ENCODE assay signal across 7 mouse cellular contexts in the genomic region with DNA sequence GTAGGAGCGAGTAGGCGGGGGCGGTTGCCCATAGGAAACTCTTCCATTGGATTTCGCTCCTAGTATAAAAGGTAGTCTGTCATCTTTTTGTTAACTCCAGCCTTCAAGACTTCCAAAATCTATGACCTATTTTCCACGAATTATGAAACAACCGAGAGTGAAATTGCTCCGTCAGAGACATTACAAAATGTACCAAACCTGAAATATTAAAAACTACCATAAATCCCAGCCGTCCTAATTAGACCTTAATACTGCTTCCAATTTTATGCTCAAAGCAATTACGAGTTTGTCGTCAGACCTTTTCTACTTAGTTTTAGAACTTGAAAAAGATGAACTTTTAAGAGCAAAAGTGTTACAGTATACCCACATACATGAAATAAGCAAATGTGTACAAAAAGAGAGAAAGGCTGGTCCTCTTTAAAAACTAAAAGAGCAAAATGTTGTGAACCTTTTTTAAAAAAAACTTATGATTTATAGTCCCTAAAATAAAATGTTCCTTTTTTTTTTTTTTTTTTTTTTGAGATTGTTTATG. TPM values are rescaled to one million over a fixed set of nuclear protein-coding genes. Genes with fewer than 3 reads are reported as not detected.
DNase-seq lines count a peak whose midpoint lies in the region; ATAC-seq and TF ChIP-seq lines count a peak whose summit lies in the region.

No protein-coding gene starts in this region.

- no peak for ATAC-seq in megakaryocyte, adult 5-6 weeks (ENCODE audit: poor library complexity, severe bottlenecking)
- ATAC-seq in liver, embryonic 12.5 days = no peak
- ATAC-seq in stomach, postnatal 0 days (ENCODE audit: low FRiP score, low TSS enrichment) = no peak

- H3K4me1 ChIP-seq in megakaryocyte, embryonic 14.5 days = peaks cover 28% of the 10 kb centered on the region
- H3K4me1 ChIP-seq in liver, embryonic 12.5 days = peaks cover 25% of the 10 kb centered on the region
- no peaks in the 10 kb centered on the region for H3K4me1 ChIP-seq in stomach, postnatal 0 days (replicated peaks; ENCODE audit: control insufficient read depth, insufficient read depth)

- peaks cover 32% of the 10 kb centered on the region for H3K36me3 ChIP-seq in megakaryocyte, embryonic 14.5 days (replicated peaks; ENCODE audit: low read length)
- H3K36me3 ChIP-seq in liver, embryonic 12.5 days = peaks cover 16% of the 10 kb centered on the region
- peaks cover 6% of the 10 kb centered on the region for H3K36me3 ChIP-seq in stomach, postnatal 0 days (ENCODE audit: control insufficient read depth, insufficient read depth, low read length)

- no peak overlapping the region for H3K27ac ChIP-seq in liver, embryonic 12.5 days
- H3K27ac ChIP-seq in stomach, postnatal 0 days (replicated peaks) = no peak overlapping the region

- peak overlapping the region; percentile 100 for H3K4me3 ChIP-seq in megakaryocyte, embryonic 14.5 days (replicated peaks)
- H3K4me3 ChIP-seq in liver, embryonic 12.5 days = peak overlapping the region; percentile 93
- H3K4me3 ChIP-seq in stomach, postnatal 0 days (ENCODE audit: low read depth, low read length) = peak overlapping the region; percentile 93

- DNase-seq in forelimb bud, embryonic 11.5 days (ENCODE audit: low read depth, low spot score) = peak; percentile 96
- DNase-seq in stomach, postnatal 0 days (ENCODE audit: low spot score) = no peak
- DNase-seq in layer of hippocampus, adult 9-10 months (ENCODE audit: low spot score) = no peak
- DNase-seq in gastrocnemius, postnatal 14 days = no peak

- peak overlapping the region; percentile 89 for H3K4me2 ChIP-seq in liver, embryonic 12.5 days
- H3K4me2 ChIP-seq in stomach, postnatal 0 days (replicated peaks; ENCODE audit: low read depth) = peak overlapping the region; percentile 88

- H3K9ac ChIP-seq in liver, embryonic 12.5 days = no peak overlapping the region
- no peak overlapping the region for H3K9ac ChIP-seq in stomach, postnatal 0 days (ENCODE audit: low read length)

- WGBS in liver, embryonic 12.5 days (ENCODE audit: insufficient replicate concordance) = 6% methylated on average over 10 of the region's 10 CpGs
- 7% methylated on average over 10 of the region's 10 CpGs for WGBS in stomach, postnatal 0 days

- no peak for TF ChIP-seq EP300 in stomach, postnatal 0 days (optimal IDR thresholded peaks at IDR 0.05)

- H3K27me3 ChIP-seq in megakaryocyte, embryonic 14.5 days (replicated peaks) = no peaks in the 10 kb centered on the region
- H3K27me3 ChIP-seq in liver, embryonic 12.5 days (replicated peaks) = no peaks in the 10 kb centered on the region
- H3K27me3 ChIP-seq in stomach, postnatal 0 days (ENCODE audit: control insufficient read depth, insufficient read depth, low read length) = no peaks in the 10 kb centered on the region

- no peak for TF ChIP-seq CTCF in stomach, postnatal 0 days (IDR thresholded peaks at IDR 0.05; ENCODE audit: low read depth)

- intact Hi-C loops in gastrocnemius, postnatal 14 days (cut with DNase I; ENCODE audit: low total_unique reads) = no loop called here

- H3K9me3 ChIP-seq in megakaryocyte, embryonic 14.5 days = no peaks in the 10 kb centered on the region
- H3K9me3 ChIP-seq in liver, embryonic 12.5 days (replicated peaks) = no peaks in the 10 kb centered on the region
- no peaks in the 10 kb centered on the region for H3K9me3 ChIP-seq in stomach, postnatal 0 days (ENCODE audit: control insufficient read depth, low read length)

RNA-seq across cellular contexts. Expression of a gene that starts 0.5 kb away (rescaled TPM):
- 4.7 and 7.1 TPM in 2 replicates for polyA plus RNA-seq in megakaryocyte, embryonic 14.5 days (2012; ENCODE audit: insufficient read depth, low replicate concordance)
- 11.3 and 12.6 TPM in 2 replicates for total RNA-seq in megakaryocyte, adult 5-6 weeks (2015)
- total RNA-seq in megakaryocyte, adult 5-6 weeks (2017) = 12.4 and 14.8 TPM in 2 replicates
- 10.2 and 11.1 TPM in 2 replicates for polyA plus RNA-seq in liver, embryonic 12.5 days (2016; fragmentation: Nextera tagmentation; extraction: Ambion mirVana)
- polyA plus RNA-seq in stomach, postnatal 0 days (2015; fragmentation: Nextera tagmentation; extraction: Ambion mirVana) = 11.7 and 12.7 TPM in 2 replicates
- 10 to 100 TPM in 1 of 2 experiments, 1 to 10 TPM in 1; 8.9 to 12.1 TPM for total RNA-seq in gastrocnemius, postnatal 14 days (2021)

RNA-seq across cellular contexts. Expression of a gene that starts 42.4 kb away (rescaled TPM):
- polyA plus RNA-seq in megakaryocyte, embryonic 14.5 days (2012; ENCODE audit: insufficient read depth, low replicate concordance) = 6.4 and 8.2 TPM in 2 replicates
- 64.5 and 70.6 TPM in 2 replicates for total RNA-seq in megakaryocyte, adult 5-6 weeks (2015)
- 32.5 and 36.3 TPM in 2 replicates for total RNA-seq in megakaryocyte, adult 5-6 weeks (2017)
- polyA plus RNA-seq in liver, embryonic 12.5 days (2016; fragmentation: Nextera tagmentation; extraction: Ambion mirVana) = 40.5 and 41.8 TPM in 2 replicates
- polyA plus RNA-seq in stomach, postnatal 0 days (2015; fragmentation: Nextera tagmentation; extraction: Ambion mirVana) = 25.5 and 26.8 TPM in 2 replicates
- 10 to 100 TPM; 23.0 to 24.6 TPM for total RNA-seq in gastrocnemius, postnatal 14 days (2021)

RNA-seq across cellular contexts. Expression of a gene that starts 52.2 kb away (rescaled TPM):
- polyA plus RNA-seq in megakaryocyte, embryonic 14.5 days (2012; ENCODE audit: insufficient read depth, low replicate concordance) = 5.5 and 6.0 TPM in 2 replicates
- total RNA-seq in megakaryocyte, adult 5-6 weeks (2015) = 40.6 and 43.8 TPM in 2 replicates
- total RNA-seq in megakaryocyte, adult 5-6 weeks (2017) = 50.2 and 52.2 TPM in 2 replicates
- polyA plus RNA-seq in liver, embryonic 12.5 days (2016; fragmentation: Nextera tagmentation; extraction: Ambion mirVana) = 8.6 and 9.0 TPM in 2 replicates
- 3.8 and 4.1 TPM in 2 replicates for polyA plus RNA-seq in stomach, postnatal 0 days (2015; fragmentation: Nextera tagmentation; extraction: Ambion mirVana)
- total RNA-seq in gastrocnemius, postnatal 14 days (2021) = 10 to 100 TPM; 14.6 to 17.0 TPM
